Mouse (Mus musculus): ENCODE results near the gene Idh2.

DNA sequence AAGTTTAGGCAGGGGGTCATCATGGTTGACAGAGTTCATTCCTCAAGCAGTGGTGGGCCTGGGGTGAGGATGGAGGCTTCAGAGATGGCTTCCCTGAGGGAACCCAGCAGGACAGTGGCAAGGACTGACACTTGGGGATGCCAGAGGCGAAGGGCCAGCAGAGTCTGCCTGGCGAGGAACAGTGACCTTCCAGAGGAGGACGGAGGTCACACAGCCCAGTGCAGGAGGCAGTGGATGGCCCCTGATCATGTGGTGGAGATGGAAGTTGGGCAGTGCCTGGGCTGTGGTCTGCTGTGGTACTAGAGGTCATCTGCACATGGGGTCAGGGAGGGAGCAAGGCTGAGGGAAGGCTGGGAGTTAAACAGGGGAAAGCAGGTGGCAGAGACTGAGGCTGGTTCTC, 49.9 kb downstream of the Idh2 start:
- TF ChIP-seq CTCF (IDR thresholded peaks at IDR 0.05) (no peak), POLR2A (IDR thresholded peaks at IDR 0.05; ENCODE audit: insufficient read depth, low read depth, low read length) (no peak)

Data from heart, adult 2 months (tissue).